Mouse (Mus musculus) CD4-positive helper T cell, adult 2 months (primary cell): ENCODE results near the gene Gm6592.
"Not testable (repeated sequence)": the region's sequence is repeated elsewhere in the genome, so short reads cannot be mapped to it uniquely, and the experiment has no call there.

Source experiments
- DNase-seq: peaks from one replicate; pipeline ENCODE4 v3.0.0-alpha.2; 2012; ENCODE audit warnings: low read depth, missing footprints, low spot score

Gene Gm6592

DNA sequence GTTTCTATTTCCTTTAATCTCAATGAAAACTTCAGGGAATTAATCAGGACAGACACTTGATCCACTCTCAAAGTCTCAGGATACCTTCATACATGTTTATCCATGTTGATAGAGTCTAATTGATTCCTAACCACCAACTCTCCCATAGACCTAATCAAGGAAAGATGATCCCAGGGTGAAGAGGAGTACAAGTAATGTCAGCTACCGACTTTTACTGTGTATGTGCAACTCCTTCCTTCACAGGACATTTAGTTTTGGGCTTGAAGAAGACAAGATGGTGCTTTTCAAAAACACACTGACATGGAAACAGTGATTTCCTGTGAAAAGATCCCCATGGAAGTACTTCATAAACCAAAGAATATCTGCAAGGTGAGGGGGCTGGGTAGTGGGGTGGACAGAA lies at the start of gene Gm6592:
Gm6592 (plus strand) TSS at position 301 of the 400 bp plus-strand sequence.
- DNase-seq, result no peak

DNA sequence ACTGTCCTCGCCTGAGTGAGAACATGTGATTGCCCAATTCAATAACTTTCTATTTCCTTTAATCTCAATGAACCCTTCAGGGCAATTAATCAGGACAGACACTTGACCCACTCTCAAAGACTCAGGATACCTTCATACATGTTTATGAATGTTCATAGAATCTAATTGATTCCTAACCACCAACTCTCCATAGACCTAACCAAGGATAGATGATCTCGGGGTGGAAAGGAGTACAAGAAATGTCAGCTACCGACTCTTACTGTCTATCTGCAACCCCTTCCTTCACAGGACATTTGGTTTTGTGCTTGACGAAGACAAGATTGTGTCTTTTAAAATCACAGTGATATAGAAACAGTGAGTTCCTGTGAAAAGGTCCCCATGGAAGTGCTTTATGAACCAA lies 40.4 kb upstream of the Gm6592 start, which contains the start of gene Ssxb5:
Ssxb5 (plus strand) TSS at position 301 of the 400 bp plus-strand sequence.
- DNase-seq, result not testable (repeated sequence)

DNA sequence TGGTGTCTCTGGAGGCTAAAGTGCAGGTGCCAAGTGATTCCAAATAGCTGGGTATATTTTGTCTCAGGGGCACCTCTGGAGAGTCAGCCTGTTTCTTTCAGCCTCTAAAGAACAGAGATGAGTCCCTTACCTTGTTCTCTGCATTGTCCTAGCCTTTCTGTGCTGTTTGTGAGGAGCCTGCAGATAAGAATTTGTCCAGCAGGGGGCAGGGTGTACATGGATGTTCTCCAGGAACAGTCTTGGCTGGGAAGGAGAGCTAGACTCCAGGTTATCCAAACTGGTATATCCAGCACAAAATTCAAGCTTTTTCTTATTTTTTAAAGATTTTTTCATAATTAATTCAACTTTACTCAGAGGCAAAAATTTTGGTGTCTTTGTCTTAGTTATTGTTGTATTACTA lies 11.8 kb upstream of the Gm6592 start:
- DNase-seq, result no peak

DNA sequence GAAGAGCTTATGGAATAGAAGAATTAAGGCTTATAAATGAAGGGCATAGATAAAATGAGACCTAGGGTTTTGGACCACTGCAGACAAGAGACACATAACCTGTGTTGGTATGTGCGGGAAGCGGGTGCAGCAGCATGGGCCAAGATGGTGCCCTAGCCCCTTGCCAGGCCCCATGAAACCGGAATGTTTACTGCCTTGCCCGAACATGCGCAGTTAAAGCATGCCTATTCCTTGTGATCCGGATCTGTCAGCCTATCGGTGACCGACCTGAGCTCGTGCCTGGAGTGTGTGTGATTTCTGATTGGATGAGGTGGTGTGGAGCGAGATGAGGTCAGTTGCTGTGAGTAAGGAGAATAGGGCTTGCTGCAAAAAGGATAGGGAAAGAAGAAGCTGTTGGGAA lies 8.7 kb downstream of the Gm6592 start:
- no peak for DNase-seq

DNA sequence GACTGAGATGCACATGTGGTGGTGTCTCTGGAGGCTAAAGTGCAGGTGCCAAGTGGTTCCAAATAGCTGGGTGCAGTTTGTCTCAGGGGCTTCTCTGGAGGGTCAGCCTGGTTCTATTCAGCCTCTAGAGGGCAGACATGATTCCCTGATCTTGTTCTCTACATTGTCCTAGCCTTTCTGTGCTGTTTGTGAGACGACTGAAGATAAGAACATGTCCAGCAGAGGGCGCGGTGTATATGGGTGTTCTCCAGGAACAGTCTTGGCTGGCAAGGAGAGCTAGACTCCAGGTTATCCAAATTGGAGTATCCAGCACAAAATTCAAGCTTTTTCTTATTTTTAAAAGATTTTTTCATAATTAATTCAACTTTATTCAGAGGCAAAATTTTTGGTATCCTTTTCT lies 20.5 kb downstream of the Gm6592 start:
- DNase-seq, result peak; percentile 60

DNA sequence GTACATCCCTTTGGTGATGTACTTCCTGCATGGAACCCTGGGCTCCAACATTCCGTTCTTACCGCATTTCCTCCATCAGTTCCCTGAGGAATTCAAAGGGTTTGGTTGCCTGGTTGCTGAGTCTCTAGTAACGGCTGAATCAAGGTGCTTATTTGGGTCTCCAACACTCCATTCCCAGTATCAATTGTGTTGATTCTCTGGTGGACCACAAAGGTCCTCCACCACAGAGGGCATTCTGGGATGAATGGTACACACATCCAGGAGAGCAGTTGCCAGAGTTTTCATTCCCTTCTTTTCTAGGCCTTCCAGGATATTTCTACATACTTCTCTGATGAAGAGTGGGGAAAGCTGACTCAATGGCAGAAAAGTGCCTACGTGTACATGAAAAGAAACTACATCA lies 30.2 kb downstream of the Gm6592 start, which contains the start of gene Gm5751:
Gm5751 (plus strand) TSS at position 301 of the 400 bp plus-strand sequence.
- not testable (repeated sequence) for DNase-seq

DNA sequence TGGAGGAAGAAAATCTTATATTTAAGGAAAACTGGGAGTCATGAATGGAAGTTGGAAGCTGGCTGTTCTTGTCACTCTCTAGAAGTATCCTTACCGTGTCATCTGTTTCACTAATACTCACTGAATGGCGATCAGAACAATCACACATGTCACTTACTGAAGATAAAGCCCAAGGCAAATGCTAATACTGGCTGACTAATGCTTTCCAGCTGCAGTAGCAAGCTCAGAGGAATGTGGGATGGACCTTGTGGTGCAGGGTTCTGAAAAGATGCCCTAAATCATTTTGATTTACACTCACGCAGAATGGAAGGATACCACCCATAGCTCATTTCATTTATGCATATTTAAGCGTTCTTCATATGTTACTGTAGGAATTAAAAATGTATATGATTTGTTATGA lies 40.5 kb downstream of the Gm6592 start:
- no peak for DNase-seq

DNA sequence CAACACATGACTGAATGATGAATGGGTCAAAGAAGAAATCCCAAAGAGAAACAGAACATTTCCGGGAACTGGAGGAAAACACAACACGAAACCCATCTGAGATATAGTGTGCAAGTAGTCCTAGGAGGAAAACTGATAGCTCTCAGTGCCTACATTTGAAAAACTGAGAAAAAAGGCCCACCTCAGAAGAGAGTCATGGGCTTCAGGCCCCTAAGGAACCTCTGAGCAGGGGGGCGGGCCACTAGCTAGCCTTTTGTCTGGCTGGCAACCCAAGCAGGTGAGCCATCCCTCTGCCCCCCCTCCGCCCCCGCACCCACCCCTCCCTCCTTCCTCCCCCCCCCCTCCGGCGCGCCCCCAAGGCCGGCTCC lies 48.2 kb downstream of the Gm6592 start:
- DNase-seq, result no peak

DNA sequence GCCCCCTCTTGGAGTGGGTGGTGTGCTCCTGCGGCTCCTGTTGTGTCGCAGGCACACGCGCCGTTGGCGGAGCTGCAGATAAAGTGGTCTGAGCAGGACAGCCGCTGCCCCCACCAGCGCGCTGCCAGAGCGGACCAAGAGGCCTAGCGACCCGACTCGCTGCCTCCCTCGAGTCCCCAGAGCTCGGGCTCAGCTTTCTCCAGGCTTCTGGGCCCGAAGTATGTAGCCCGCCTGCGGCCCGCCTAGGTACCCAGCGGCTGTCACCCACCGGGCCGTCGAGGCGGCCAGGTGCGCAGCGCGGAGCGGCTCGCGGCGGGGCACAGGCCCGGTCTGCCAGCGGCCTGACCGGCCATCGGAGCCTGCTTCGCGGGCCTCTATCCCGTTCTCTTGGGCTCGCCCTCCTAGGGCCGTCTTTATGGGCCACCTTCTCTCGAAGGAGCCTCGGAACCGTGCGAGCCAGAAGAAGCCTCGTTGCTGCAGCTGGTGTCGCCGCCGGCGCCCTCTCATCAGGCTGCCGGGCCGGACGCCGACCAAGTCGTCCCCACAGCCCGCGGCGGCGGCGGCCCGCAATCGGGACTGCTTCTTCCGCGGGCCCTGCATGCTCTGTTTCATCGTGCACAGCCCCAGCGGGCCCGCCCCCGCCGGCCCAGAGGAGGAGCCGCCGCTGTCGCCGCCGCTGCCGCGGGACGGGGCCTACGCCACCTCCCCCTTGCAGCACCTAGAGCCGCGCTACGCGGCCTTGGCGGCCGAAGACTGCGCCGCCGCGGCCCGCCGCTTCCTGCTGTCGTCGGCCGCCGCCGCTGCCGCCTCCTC lies 48.8 kb downstream of the Gm6592 start, which contains the start of gene B630019K06Rik:
B630019K06Rik (plus strand) TSS at position 40 of the 813 bp plus-strand sequence.
- DNase-seq, result peak; percentile 78

DNA sequence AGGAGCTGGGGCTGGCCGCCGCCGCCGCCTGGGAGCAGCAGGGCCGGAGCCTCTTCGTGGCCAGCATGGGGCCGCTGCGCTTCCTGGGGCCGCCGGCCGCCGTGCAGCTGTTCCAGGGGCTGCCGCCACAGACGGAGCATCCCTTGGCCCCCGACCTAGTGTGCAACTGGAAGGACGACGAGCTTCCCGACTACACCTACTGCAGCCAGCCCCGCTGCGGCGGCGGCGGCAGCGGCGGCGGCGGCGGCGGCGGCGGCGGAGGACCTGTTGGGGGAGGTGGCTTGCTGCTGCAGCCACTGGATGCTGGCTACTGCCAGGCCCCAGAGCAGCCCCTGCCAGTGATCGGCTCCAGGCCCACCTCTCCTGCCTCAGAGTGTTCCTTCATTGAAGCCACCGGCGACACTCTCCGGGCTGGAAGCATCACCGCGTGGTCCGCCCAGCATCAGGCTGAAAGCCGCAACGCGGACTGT lies 49.4 kb downstream of the Gm6592 start:
- DNase-seq, result no peak
